In the genomic region with DNA sequence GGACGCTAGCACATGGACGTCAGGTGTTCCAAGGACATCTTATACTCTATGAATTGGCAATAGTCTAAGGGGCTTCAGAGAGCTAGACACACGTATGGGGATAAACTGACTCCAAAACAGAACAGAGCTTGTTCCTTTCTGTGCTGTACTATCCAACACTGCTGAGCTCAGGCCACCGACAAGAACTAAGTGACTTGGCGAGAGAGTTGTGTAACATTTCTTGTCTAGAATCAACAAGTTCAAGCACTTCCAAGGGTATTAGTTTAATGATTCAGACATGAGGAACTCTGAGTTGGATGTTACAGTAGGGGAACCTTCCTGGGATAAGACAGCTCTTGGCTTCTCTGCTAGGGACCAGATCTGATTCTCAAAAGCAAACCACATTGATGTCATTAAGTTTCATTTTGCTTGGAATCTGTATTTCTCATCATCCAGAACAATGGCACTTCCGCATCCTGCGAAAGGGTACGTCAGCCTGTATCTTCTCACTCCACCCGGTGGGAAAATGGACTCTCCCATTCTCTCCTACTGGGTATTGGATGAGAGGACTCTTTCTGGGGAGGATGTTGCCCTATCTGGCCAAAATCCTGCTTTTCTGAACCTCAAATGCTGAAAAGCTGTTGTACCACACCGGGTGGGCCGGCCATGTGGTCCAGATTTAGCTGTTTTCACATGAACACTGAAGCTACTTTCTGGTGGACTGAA, we compare ENCODE assay signal across 21 mouse cellular contexts. TPM values are rescaled to one million over a fixed set of nuclear protein-coding genes. Genes with fewer than 3 reads are reported as not detected.
"Had no signal": no experiment of that assay in that cellular context is flagged by ENCODE, and none has a peak within 500 bp of the region (broad histone marks: within the 10 kb centered on the region; RNA-seq: fewer than 3 reads in every experiment).

No protein-coding gene starts in this region.

- H3K4me2 ChIP-seq: intestine, embryonic 15.5 days; liver, embryonic 13.5 days; midbrain, embryonic 11.5 days; neural tube, embryonic 12.5 days; neural tube, embryonic 15.5 days had no signal

- ATAC-seq: intestine, embryonic 15.5 days had no signal

- H3K27me3 ChIP-seq: intestine, embryonic 15.5 days; liver, embryonic 13.5 days; neural tube, embryonic 12.5 days; neural tube, embryonic 15.5 days had no signal

- H3K4me3 ChIP-seq: intestine, embryonic 15.5 days; layer of hippocampus, adult 2 months; liver, embryonic 13.5 days; neural tube, embryonic 12.5 days; neural tube, embryonic 15.5 days had no signal

- H3K9me3 ChIP-seq: intestine, embryonic 15.5 days; liver, embryonic 13.5 days; neural tube, embryonic 12.5 days; neural tube, embryonic 15.5 days had no signal

- DNase-seq: kidney, adult 11 months; kidney, adult 9 months; kidney, postnatal 14 days; layer of hippocampus, adult 9-11 months; liver, embryonic 13.5 days; midbrain, embryonic 14.5 days; right cerebral cortex, adult 18-20 months; right cerebral cortex, postnatal 25 days; thymus, postnatal 25 days had no signal

- H3K36me3 ChIP-seq: intestine, embryonic 15.5 days; liver, embryonic 13.5 days; neural tube, embryonic 12.5 days; neural tube, embryonic 15.5 days had no signal

- H3K4me1 ChIP-seq: liver, embryonic 13.5 days; neural tube, embryonic 12.5 days; neural tube, embryonic 15.5 days had no signal

- H3K9ac ChIP-seq: intestine, embryonic 15.5 days; liver, embryonic 13.5 days; neural tube, embryonic 12.5 days; neural tube, embryonic 15.5 days had no signal

- H3K27ac ChIP-seq: intestine, embryonic 15.5 days; layer of hippocampus, adult 2 months; liver, embryonic 13.5 days; neural tube, embryonic 12.5 days; neural tube, embryonic 15.5 days had no signal

RNA-seq across cellular contexts. Expression of a gene that starts 1.5 kb away (rescaled TPM):
- total RNA-seq: liver, adult 2 months; megakaryocyte progenitor cell, adult 5-6 weeks; megakaryocyte-erythroid progenitor cell, adult 5-6 weeks had no signal
- polyA plus RNA-seq: large intestine, adult 2 months; liver, adult 2 months; liver, embryonic 13.5 days; liver, embryonic 16.5 days; spleen, adult 2 months; thymus, postnatal 0 days had no signal
